Mouse (Mus musculus) left cerebral cortex, postnatal 25 days (tissue): ENCODE data around the gene Rnf4. TPM values are rescaled to one million over a fixed set of nuclear protein-coding genes. Genes with fewer than 3 reads are reported as not detected.
A peak's percentile ranks its signal among the peaks of the same experiment; 100 is the strongest.

Source experiments
- DNase-seq, 2 experiments: peaks; one replicate each; pipeline ENCODE4 v3.0.0; 2022; ENCODE audit warnings: low spot score in 2 of 2, mixed read lengths in 1 of 2
- intact Hi-C: fragments of 180-260 bp; cut with DNase I; formaldehyde crosslinking; loops from one replicate; pipeline ENCODE4 v1.15.1; 2025
- total RNA-seq, 2 experiments: library from RNA; stranded (reverse); gene quantifications; 2 replicates each; pipeline ENCODE4 v1.2.3; 2021

Rnf4 gene
- total RNA-seq, result 10 to 100 TPM; 86.9 to 89.8 TPM

- intact Hi-C loops, result loop anchor here (1.0 to 5.0 kb wide), 3 partner anchors 33 to 129 kb away; partner anchors contain the start of genes Cfap99, Fam193a and Zfyve28
- DNase-seq, result peak; percentile 98 to 99
These were observed at the start of gene Rnf4 for GRCm38 (mm10) chr5:34336097-34336774. TSS of gene Rnf4 (plus strand) at chr5:34336289.

GRCm38 (mm10) chr5:34286516-34286915, 49.6 kb upstream of the Rnf4 start:
- intact Hi-C loops, result no loop called here
- DNase-seq, result no peak

DNA sequence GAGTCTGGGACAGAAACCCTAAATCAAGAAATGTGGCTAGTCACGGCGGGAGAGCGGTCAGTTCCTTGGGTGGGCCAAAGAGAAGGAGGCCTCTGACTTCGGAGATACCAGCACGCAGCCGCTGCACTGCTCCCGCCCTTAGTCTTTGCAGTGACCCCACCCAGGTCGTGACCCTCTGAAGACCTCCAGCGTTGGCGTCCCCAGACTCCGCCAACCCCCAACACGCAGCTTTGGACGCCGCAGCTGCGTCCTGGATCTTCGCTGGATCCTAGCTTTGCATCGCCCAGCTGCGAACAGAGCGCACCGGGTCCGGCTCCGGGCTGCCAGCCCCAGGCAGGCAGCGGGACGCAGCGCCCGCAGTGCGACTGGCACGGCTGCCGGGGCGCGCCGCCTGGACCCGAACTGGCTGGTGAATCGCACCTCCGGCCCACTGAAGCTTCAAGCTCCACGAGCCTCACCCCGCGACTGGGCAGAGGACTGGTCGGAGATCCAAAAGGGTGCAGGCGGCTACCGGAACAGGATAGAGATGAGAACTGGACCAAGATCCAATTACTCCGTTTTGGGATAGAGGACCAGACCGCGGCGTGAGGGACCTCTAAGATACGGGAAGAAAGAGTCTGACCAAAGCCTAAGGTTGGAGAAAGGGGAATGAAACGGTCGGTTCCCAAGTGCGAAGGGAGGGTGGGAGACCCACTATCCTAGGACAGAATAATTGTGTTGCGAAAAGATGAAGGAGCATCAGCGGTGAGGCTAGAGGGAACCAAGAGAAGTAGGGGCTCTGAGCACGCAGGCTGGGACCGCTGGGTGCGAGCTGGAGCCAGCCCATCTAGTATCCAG, 48.9 kb upstream of the Rnf4 start:
- intact Hi-C loops, result no loop called here
- no peak for DNase-seq

- intact Hi-C loops, result loop anchor here (2.0 kb wide), 1 partner anchor 49 kb away; the partner anchor contains the start of gene Rnf4
- DNase-seq, result no peak
These were observed 48.3 kb upstream of the Rnf4 start for GRCm38 (mm10) chr5:34287838-34288145.

DNA sequence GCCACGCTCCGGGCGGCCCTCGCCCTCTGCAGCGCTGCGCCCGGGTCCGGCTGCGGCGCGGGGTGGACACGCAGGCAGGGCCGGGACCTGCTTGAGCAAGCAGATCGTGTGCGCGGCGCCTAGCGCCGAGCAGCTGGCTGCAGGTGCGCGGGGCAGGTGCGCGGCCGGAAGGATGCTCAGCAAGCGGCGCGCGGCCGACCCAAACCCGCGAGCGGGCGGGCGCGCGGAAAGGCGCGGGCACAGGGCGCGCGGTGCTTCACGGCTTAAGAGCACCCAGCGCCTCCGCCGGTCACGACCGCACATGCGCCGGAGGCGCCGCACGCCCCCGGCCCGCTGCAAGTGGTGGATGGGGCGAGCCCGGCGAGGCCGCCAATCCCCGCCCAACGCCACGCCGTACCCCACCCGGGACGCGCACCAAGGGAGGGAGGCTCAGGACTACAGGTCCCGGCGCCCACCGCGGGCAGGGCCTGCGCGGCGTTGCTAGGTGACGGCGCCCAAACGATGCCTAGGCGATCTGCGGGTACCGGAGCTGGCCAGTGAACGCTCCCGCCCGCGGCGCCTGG, 47.9 kb upstream of the Rnf4 start, which contains the start of the genes Zfyve28 and Cfap99:
Gene Zfyve28 (minus strand): TSS at position 296 of the 563 bp plus-strand sequence.
Gene Cfap99 (plus strand): TSS at position 447 of the 563 bp plus-strand sequence.
- intact Hi-C loops, result loop anchor here (2.0 kb wide), 1 partner anchor 49 kb away; the partner anchor contains the start of gene Rnf4
- peak; percentile 95 to 99 for DNase-seq

- intact Hi-C loops, result loop anchor here (2.0 kb wide), 1 partner anchor 48 kb away; the partner anchor contains the start of gene Rnf4
- no peak for DNase-seq
These were observed 46.8 kb upstream of the Rnf4 start for GRCm38 (mm10) chr5:34289286-34289685.

DNA sequence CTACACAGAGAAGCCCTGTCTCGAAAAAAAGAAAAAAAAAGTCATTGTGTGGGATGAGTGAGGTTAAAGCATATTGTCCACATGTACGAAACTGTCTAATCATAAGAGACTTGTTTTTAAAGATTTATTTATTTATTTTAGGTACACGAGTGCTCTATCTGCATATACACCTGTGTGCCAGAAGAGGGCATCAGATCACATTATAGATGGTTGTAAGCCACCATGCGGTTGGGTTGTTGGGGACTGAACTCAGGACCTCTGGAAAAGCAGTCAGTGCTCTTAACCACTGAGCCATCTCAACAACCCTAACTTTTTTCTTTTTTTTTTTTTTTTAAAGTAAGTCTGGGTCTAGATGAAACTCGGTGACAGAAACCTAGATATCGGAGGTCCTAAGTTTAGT, 42.7 kb upstream of the Rnf4 start:
- intact Hi-C loops, result no loop called here

GRCm38 (mm10) chr5:34294696-34295095, 41.4 kb upstream of the Rnf4 start:
- intact Hi-C loops, result no loop called here
- no peak for DNase-seq

More for the DNA sequence above, 42.7 kb upstream of the Rnf4 start:
- no peak for DNase-seq

GRCm38 (mm10) chr5:34295141-34295540, 40.9 kb upstream of the Rnf4 start:
- no peak for DNase-seq
- intact Hi-C loops, result no loop called here

DNA sequence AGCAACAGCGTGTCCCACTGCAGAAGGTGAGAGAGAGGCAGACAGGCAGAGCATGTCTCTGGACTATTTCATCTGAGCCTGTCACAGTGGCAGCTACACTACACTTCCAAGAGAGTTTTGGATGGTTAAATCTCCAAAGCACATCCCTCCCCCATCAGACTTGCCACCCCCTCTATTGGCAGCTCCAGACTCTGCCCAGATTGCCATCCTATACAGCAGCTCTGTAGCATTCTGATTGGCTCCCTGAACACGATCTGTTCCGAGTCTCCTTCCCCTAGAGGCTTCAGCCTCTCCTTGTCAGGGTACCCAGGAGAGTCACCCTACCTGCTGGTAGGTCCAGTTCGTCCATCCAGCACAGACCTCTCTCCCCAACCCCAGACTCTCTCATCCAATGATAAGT, 38.0 kb upstream of the Rnf4 start:
- intact Hi-C loops, result no loop called here

GRCm38 (mm10) chr5:34298937-34299535, 37.1 kb upstream of the Rnf4 start:
- no peak for DNase-seq
- intact Hi-C loops, result no loop called here

More for the DNA sequence above, 38.0 kb upstream of the Rnf4 start:
- peak in 1 of 2 experiments; percentile 72 for DNase-seq

GRCm38 (mm10) chr5:34302377-34302776, 33.7 kb upstream of the Rnf4 start:
- intact Hi-C loops, result no loop called here
- DNase-seq, result no peak

- intact Hi-C loops, result no loop called here
- DNase-seq, result no peak
These were observed 27.1 kb upstream of the Rnf4 start for GRCm38 (mm10) chr5:34309016-34309415.

- DNase-seq, result no peak
- intact Hi-C loops, result no loop called here
These were observed 16.5 kb upstream of the Rnf4 start for GRCm38 (mm10) chr5:34319491-34320034.

DNA sequence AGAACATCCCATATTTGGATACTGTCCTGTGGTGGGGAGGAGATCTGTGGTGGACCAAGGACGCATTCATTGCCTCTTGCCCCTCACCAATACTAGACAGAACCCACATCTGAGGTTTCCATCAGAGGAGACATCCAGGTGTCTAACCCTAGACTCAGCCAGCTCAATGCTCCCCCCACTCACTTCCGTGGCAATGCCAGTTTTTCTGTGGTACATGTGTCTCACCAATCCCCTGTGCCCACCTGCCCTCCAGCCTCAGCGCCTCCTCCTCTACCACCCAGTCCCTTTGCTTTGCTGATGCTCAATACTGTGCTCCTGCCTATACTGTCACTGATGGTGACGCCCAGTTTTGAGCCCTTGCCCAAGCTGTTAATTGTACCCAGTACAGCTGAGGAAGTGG, 14.9 kb upstream of the Rnf4 start:
- no peak for DNase-seq
- intact Hi-C loops, result no loop called here

DNA sequence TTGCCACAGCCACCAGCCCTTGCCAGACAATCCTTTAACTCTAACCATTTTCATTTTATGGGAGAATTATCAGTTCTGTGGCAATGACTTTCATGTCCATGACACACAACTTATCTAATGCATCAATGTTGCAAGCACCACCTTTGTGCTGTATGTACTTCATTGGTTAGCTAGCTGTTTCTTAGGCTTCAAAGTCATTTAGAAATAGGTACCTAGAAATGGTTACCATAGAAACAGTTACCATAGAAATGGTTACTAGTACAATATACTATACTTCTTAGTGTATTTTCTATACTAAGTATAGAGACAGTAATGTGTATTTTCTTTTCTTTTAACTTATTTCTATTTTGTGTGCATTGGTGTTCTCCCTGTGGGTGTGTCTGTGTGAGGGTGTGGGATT, 10.8 kb upstream of the Rnf4 start:
- no peak for DNase-seq
- intact Hi-C loops, result no loop called here

DNA sequence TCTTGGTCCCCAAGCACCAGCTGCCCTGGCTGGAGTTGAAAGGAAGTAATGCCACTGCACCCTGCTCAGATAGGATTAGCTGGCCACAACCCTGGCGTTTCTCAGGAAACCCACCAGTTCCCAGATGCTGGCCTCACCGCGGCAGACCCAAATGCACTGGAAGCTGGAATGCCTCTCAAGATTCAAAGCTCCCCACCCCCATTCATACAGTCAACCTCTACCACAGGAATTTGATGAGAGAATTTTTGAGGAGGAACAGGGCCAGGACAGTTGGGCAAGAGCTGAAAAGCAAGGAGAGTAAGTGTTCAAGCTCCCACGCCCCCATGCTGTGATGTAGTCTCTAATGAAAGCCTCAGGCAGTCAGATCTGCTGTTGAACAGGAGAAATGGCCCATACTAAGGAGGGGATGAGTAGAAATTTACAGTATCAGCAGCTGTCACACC, 9.8 kb upstream of the Rnf4 start:
- intact Hi-C loops, result no loop called here
- peak in 1 of 2 experiments; percentile 28 for DNase-seq

DNA sequence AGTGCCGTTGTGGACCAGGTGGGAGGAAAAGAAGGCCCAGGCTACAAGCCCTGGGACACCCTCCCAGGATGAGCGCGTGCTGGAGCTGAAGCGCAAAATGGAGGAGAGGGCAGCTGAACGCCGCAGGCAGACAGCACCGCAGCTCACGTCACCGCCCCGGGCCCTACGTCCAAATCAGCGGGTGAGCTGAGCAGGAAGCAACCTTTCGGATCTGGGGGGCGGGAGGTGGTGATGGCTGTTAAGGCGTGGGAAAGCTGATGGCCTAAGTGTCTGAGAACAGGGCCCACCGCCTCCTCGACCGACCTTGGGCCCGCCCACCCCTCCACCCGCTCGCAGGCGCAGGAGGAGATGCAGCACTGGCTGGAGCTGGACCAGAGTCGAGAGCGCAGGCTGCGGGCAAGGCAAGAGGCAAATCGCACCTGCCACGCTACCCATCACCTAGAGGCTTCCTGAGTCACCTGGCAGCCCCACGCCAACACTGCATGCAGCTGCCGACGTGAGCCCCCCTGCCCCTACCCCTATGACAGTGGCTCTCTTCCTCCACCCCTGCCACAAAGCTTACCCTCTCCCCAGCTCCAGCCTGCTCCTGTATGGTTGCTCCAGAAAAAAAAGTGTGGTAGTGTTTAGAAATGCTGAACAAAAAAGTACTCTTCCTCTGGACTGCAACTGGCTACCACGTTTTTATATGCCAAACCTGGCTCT, 9.1 kb upstream of the Rnf4 start:
- intact Hi-C loops, result no loop called here
- peak; percentile 6 to 9 for DNase-seq

GRCm38 (mm10) chr5:34330136-34330535, 6.0 kb upstream of the Rnf4 start:
- no peak for DNase-seq
- intact Hi-C loops, result no loop called here
